Mouse (Mus musculus) embryo, embryonic 11 days (tissue): ENCODE data around the gene Amer3.
"Not testable (repeated sequence)": the region's sequence is repeated elsewhere in the genome, so short reads cannot be mapped to it uniquely, and the experiment has no call there.

ENCODE experiments used
- DNase-seq: peaks from one replicate; pipeline ENCODE4 v3.0.0-alpha.2; 2015

The Amer3 gene

GRCm38 (mm10) chr1:34602363-34602762, 22.9 kb downstream of the Amer3 start:
- peak; percentile 90 for DNase-seq

GRCm38 (mm10) chr1:34613801-34614200, 34.3 kb downstream of the Amer3 start:
- no peak for DNase-seq

GRCm38 (mm10) chr1:34620116-34620515, 40.7 kb downstream of the Amer3 start:
- not testable (repeated sequence) for DNase-seq

GRCm38 (mm10) chr1:34620761-34621160, 41.3 kb downstream of the Amer3 start:
- not testable (repeated sequence) for DNase-seq

- no peak for DNase-seq
These were observed 56.3 kb downstream of the Amer3 start for GRCm38 (mm10) chr1:34635711-34636110.
